8 mouse cellular contexts compared by ENCODE assay signal in the genomic region with DNA sequence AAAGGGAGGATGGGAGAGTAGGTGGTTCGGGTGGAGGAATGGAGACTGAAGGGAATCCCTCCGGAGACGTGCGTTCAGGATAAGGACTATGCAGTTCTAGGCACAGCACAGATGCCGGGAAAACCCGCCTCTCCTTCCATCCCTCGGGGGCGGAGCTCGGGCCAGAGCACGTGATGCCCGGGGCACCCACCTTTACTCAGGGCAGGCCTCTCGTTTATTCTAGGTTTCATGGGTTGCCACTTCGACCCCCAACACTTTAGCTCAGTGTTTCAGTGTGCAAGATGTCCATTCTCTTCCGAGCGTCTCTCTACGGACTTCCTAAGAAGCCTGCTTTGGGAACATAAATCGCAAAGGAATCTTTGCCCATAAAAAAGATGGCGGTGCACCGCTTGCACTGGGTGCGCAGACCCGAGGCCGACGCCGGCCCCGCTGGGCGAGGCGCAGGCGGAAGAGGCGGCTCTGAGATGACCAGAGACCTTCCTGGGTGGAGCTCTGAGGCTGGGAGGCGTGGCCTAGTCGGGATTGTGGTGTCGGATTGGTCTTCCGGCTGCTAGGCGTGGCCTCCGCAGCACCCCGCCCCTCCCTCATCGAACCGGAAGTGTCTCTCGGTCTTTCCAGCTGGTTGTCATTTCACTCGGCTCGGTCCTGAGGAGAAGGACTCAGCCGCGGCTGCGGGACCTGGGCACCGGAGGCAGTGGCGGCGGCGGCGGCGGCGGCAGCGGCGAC. TPM values are rescaled to one million over a fixed set of nuclear protein-coding genes. Genes with fewer than 3 reads are reported as not detected.
DNase-seq lines count a peak whose midpoint lies in the region; ATAC-seq and TF ChIP-seq lines count a peak whose summit lies in the region.

No protein-coding gene starts in this region.

- no peak for TF ChIP-seq CTCF in G1E (IDR thresholded peaks at IDR 0.05; ENCODE audit: low read depth, low read length)
- TF ChIP-seq CTCF in layer of hippocampus, adult 2 months (conservative IDR thresholded peaks at IDR 0.05), result no peak
- no peak for TF ChIP-seq CTCF in lung, embryonic 14.5 days (IDR thresholded peaks at IDR 0.05; ENCODE audit: low read depth)
- TF ChIP-seq CTCF in olfactory bulb, adult 2 months (IDR thresholded peaks at IDR 0.05; ENCODE audit: insufficient read depth, low read depth, low read length), result no peak
- TF ChIP-seq CTCF in thymus, adult 2 months (IDR thresholded peaks at IDR 0.05; ENCODE audit: borderline replicate concordance, control insufficient read depth, extremely low read depth, insufficient read depth, low read length, poor library complexity), result peak; percentile 48; the same call in 1 of the 2 replicates

- peaks cover 6% of the 10 kb centered on the region for H3K36me3 ChIP-seq in G1E (replicated peaks)
- no peaks in the 10 kb centered on the region for H3K36me3 ChIP-seq in forebrain, embryonic 16.5 days (ENCODE audit: control insufficient read depth, insufficient read depth)
- no peaks in the 10 kb centered on the region for H3K36me3 ChIP-seq in lung, embryonic 14.5 days (ENCODE audit: insufficient read depth)
- no peaks in the 10 kb centered on the region for H3K36me3 ChIP-seq in thymus, adult 2 months (ENCODE audit: control insufficient read depth, insufficient read depth, low read length)

- H3K4me2 ChIP-seq in forebrain, embryonic 16.5 days (ENCODE audit: low read length), result peak overlapping the region; percentile 56
- peak overlapping the region; percentile 85 for H3K4me2 ChIP-seq in lung, embryonic 14.5 days

- under 1% methylated on average over 53 of the region's 53 CpGs for WGBS in forebrain, embryonic 16.5 days
- WGBS in lung, embryonic 14.5 days, result under 1% methylated on average over 53 of the region's 53 CpGs
- under 1% methylated on average over 53 of the region's 53 CpGs for WGBS in olfactory bulb, adult 2 months
- under 1% methylated on average over 53 of the region's 53 CpGs for WGBS in thymus, adult 2 months

- peak; percentile 95 for TF ChIP-seq POLR2A in olfactory bulb, adult 2 months (IDR thresholded peaks at IDR 0.05; ENCODE audit: insufficient read depth, low read depth, low read length)
- TF ChIP-seq POLR2A in thymus, adult 2 months (IDR thresholded peaks at IDR 0.05; ENCODE audit: control insufficient read depth, extremely low read depth, insufficient read depth, low read length, poor library complexity), result peak; percentile 86

- peak; percentile 95 for DNase-seq in G1E (ENCODE audit: low spot score)
- peak; percentile 99 to 100 for DNase-seq in cerebellum, adult 18-20 months
- peak; percentile 97 for DNase-seq in heart, postnatal 36 days
- peak; percentile 97 to 99 for DNase-seq in layer of hippocampus, adult 2 months (ENCODE audit: low spot score in 2 of 2)
- DNase-seq in lung, embryonic 14.5 days, result peak; percentile 100
- peak; percentile 99 for DNase-seq in thymus, adult 2 months

- ATAC-seq in G1E (ENCODE audit: extremely low read depth, insufficient number of reproducible peaks, low FRiP score, poor library complexity, severe bottlenecking), result peak; percentile 97
- peak; percentile 99 for ATAC-seq in forebrain, embryonic 16.5 days
- ATAC-seq in lung, embryonic 14.5 days (ENCODE audit: insufficient read depth), result peak; percentile 100

- H3K9me3 ChIP-seq in G1E (replicated peaks), result no peaks in the 10 kb centered on the region
- H3K9me3 ChIP-seq in forebrain, embryonic 16.5 days (ENCODE audit: control insufficient read depth, low read length), result no peaks in the 10 kb centered on the region
- no peaks in the 10 kb centered on the region for H3K9me3 ChIP-seq in lung, embryonic 14.5 days (ENCODE audit: low read depth, low read length)

- peak overlapping the region; percentile 95 for H3K27ac ChIP-seq in forebrain, embryonic 16.5 days (ENCODE audit: low read length)
- peak overlapping the region; percentile 94 for H3K27ac ChIP-seq in layer of hippocampus, adult 2 months
- peak overlapping the region; percentile 91 for H3K27ac ChIP-seq in lung, embryonic 14.5 days (ENCODE audit: low read depth)
- H3K27ac ChIP-seq in olfactory bulb, adult 2 months (ENCODE audit: insufficient read depth, low read depth, low read length), result peak overlapping the region; percentile 96
- no peak overlapping the region for H3K27ac ChIP-seq in thymus, adult 2 months (ENCODE audit: control insufficient read depth, insufficient read depth, low read length)

- H3K27me3 ChIP-seq in G1E (ENCODE audit: insufficient read depth, low read length), result no peaks in the 10 kb centered on the region
- H3K27me3 ChIP-seq in forebrain, embryonic 16.5 days (replicated peaks; ENCODE audit: control insufficient read depth, insufficient read depth, low read length), result 0 out of 2 replicates have a peak, but pooled peaks cover 2% of the 10 kb centered on the region
- 0 out of 2 replicates have a peak, but pooled peaks cover 3% of the 10 kb centered on the region for H3K27me3 ChIP-seq in lung, embryonic 14.5 days (ENCODE audit: insufficient read depth, low read length)
- H3K27me3 ChIP-seq in thymus, adult 2 months (ENCODE audit: control insufficient read depth, insufficient read depth, low read length), result no peaks in the 10 kb centered on the region

- intact Hi-C loops in heart, postnatal 36 days (cut with DNase I), result loop anchor here (1.0 to 5.0 kb wide), 4 partner anchors 30 to 194 kb away; no protein-coding TSS in a partner anchor

- H3K4me1 ChIP-seq in G1E (ENCODE audit: insufficient read depth, low read depth, low read length), result peaks cover 41% of the 10 kb centered on the region
- peaks cover 16% of the 10 kb centered on the region for H3K4me1 ChIP-seq in forebrain, embryonic 16.5 days (replicated peaks; ENCODE audit: control insufficient read depth, insufficient read depth, low read length)
- H3K4me1 ChIP-seq in lung, embryonic 14.5 days (ENCODE audit: insufficient read depth), result 0 out of 2 replicates have a peak, but pooled peaks cover 14% of the 10 kb centered on the region
- no peaks in the 10 kb centered on the region for H3K4me1 ChIP-seq in olfactory bulb, adult 2 months (ENCODE audit: control insufficient read depth, insufficient read depth, low read length)
- H3K4me1 ChIP-seq in thymus, adult 2 months (replicated peaks; ENCODE audit: control insufficient read depth, insufficient read depth, low read length), result peaks cover 14% of the 10 kb centered on the region

- H3K4me3 ChIP-seq in G1E (ENCODE audit: low read depth, low read length), result peak overlapping the region; percentile 77
- H3K4me3 ChIP-seq in forebrain, embryonic 16.5 days (replicated peaks; ENCODE audit: low read length), result peak overlapping the region; percentile 92
- H3K4me3 ChIP-seq in layer of hippocampus, adult 2 months, result peak overlapping the region; percentile 97
- H3K4me3 ChIP-seq in lung, embryonic 14.5 days (ENCODE audit: low read depth, low read length), result peak overlapping the region; percentile 83
- H3K4me3 ChIP-seq in olfactory bulb, adult 2 months (ENCODE audit: insufficient read depth, low read depth, low read length), result peak overlapping the region; percentile 94
- H3K4me3 ChIP-seq in thymus, adult 2 months (ENCODE audit: control insufficient read depth, insufficient read depth, low read length), result peak overlapping the region; percentile 76

- H3K9ac ChIP-seq in forebrain, embryonic 16.5 days (replicated peaks; ENCODE audit: low read depth, low read length), result peak overlapping the region; percentile 87
- peak overlapping the region; percentile 75 for H3K9ac ChIP-seq in lung, embryonic 14.5 days

RNA-seq across cellular contexts. Expression of a gene that starts 1.6 kb away (rescaled TPM):
- total RNA-seq in G1E (2014; fragmentation: Nextera tagmentation) (57.4 and 84.2 TPM in 2 replicates), G1E (2017) (27.6 and 30.4 TPM in 2 replicates)
- polyA plus RNA-seq in G1E (2012), result 3.8 and 5.6 TPM in 2 replicates
- polyA plus RNA-seq in forebrain, embryonic 16.5 days (2015; fragmentation: Nextera tagmentation; extraction: Ambion mirVana), result 20.8 and 21.3 TPM in 2 replicates
- total RNA-seq in heart, postnatal 36 days (2021), result 100 to 1,000 TPM in 1 of 2 experiments, 10 to 100 TPM in 1; 86.7 to 102 TPM
- 100 to 1,000 TPM; 153 to 156 TPM for total RNA-seq in layer of hippocampus, adult 2 months (2021)
- polyA plus RNA-seq in lung, embryonic 14.5 days (2014; fragmentation: Nextera tagmentation; extraction: Ambion mirVana), result 4.2 and 5.1 TPM in 2 replicates
- polyA plus RNA-seq in olfactory bulb, adult 2 months (2012; ENCODE audit: insufficient read depth, insufficient read length, low replicate concordance, missing spikeins), result not detected in 2 replicates
- polyA plus RNA-seq in thymus, adult 2 months (2012; rRNA removed), result 12.0 and 13.0 TPM in 2 replicates
